Mouse (Mus musculus): Measurements from ENCODE around the gene Cdk9. TPM values are rescaled to one million over a fixed set of nuclear protein-coding genes. Genes with fewer than 3 reads are reported as not detected.

Gene Cdk9
- polyA plus RNA-seq, 1 experiment from 2014 or later = 112 TPM

- ATAC-seq (ENCODE audit: low FRiP score, low read depth) = no peak
- no peak overlapping the region for H3K27ac ChIP-seq
- no peaks in the 10 kb centered on the region for H3K9me3 ChIP-seq
- no peak overlapping the region for H3K4me3 ChIP-seq
- 87% methylated on average over 7 of the region's 7 CpGs for WGBS
- no peak overlapping the region for H3K9ac ChIP-seq
- no peak overlapping the region for H3K4me2 ChIP-seq (replicated peaks)
- H3K36me3 ChIP-seq = peaks cover 3% of the 10 kb centered on the region; the same call in 1 of the 2 replicates
- no peaks in the 10 kb centered on the region for H3K27me3 ChIP-seq
- peaks cover 7% of the 10 kb centered on the region for H3K4me1 ChIP-seq
These were observed 44.7 kb downstream of the Cdk9 start for GRCm38 (mm10) chr2:32668176-32668575.

- WGBS = 52% methylated on average over 11 of the region's 11 CpGs
- Histone ChIP-seq H3K27ac (no peak overlapping the region), H3K27me3 (no peaks in the 10 kb centered on the region), H3K9ac (no peak overlapping the region), H3K4me1 (peaks cover 7% of the 10 kb centered on the region), H3K36me3 (peaks cover 3% of the 10 kb centered on the region; the same call in 1 of the 2 replicates), H3K4me2 (replicated peaks) (no peak overlapping the region), H3K4me3 (no peak overlapping the region), H3K9me3 (no peaks in the 10 kb centered on the region)
- no peak for ATAC-seq (ENCODE audit: low FRiP score, low read depth)
These were observed 45.1 kb downstream of the Cdk9 start for GRCm38 (mm10) chr2:32667775-32668174.

- H3K9ac ChIP-seq = no peak overlapping the region
- H3K36me3 ChIP-seq = no peaks in the 10 kb centered on the region
- H3K27me3 ChIP-seq = no peaks in the 10 kb centered on the region
- H3K4me2 ChIP-seq (replicated peaks) = no peak overlapping the region
- no peaks in the 10 kb centered on the region for H3K9me3 ChIP-seq
- H3K27ac ChIP-seq = no peak overlapping the region
- no peak for ATAC-seq (ENCODE audit: low FRiP score, low read depth)
- peaks cover 14% of the 10 kb centered on the region for H3K4me1 ChIP-seq
- no peak overlapping the region for H3K4me3 ChIP-seq
- WGBS = 86% methylated on average over 6 of the region's 6 CpGs
These were observed 47.0 kb downstream of the Cdk9 start for GRCm38 (mm10) chr2:32665853-32666252.

- ATAC-seq (ENCODE audit: low FRiP score, low read depth) = no peak
- Histone ChIP-seq H3K4me3 (no peak overlapping the region), H3K27me3 (no peaks in the 10 kb centered on the region), H3K27ac (no peak overlapping the region), H3K9ac (no peak overlapping the region), H3K4me1 (peaks cover 14% of the 10 kb centered on the region), H3K9me3 (no peaks in the 10 kb centered on the region), H3K4me2 (replicated peaks) (no peak overlapping the region), H3K36me3 (no peaks in the 10 kb centered on the region)
- WGBS = 71% methylated on average over 8 of the region's 8 CpGs
These were observed 47.5 kb downstream of the Cdk9 start for GRCm38 (mm10) chr2:32665345-32665744.

- peak overlapping the region; percentile 35; the same call in 1 of the 2 replicates for H3K9ac ChIP-seq
- 64% methylated on average over 5 of the region's 5 CpGs for WGBS
- H3K27me3 ChIP-seq = no peaks in the 10 kb centered on the region
- H3K36me3 ChIP-seq = no peaks in the 10 kb centered on the region
- no peak overlapping the region for H3K4me3 ChIP-seq
- H3K4me2 ChIP-seq (replicated peaks) = no peak overlapping the region
- H3K9me3 ChIP-seq = no peaks in the 10 kb centered on the region
- no peak for ATAC-seq (ENCODE audit: low FRiP score, low read depth)
- H3K27ac ChIP-seq = peak overlapping the region; percentile 22; the same call in 1 of the 2 replicates
- peaks cover 14% of the 10 kb centered on the region for H3K4me1 ChIP-seq
These were observed 50.6 kb downstream of the Cdk9 start for GRCm38 (mm10) chr2:32662291-32662690.

GRCm38 (mm10) chr2:32661509-32662107 is 51.3 kb downstream of the Cdk9 start:
- no peak for ATAC-seq (ENCODE audit: low FRiP score, low read depth)
- peaks cover 14% of the 10 kb centered on the region for H3K4me1 ChIP-seq
- H3K27me3 ChIP-seq = no peaks in the 10 kb centered on the region
- H3K27ac ChIP-seq = peak overlapping the region; percentile 22; the same call in 1 of the 2 replicates
- no peak overlapping the region; the same call in 1 of the 2 replicates for H3K9ac ChIP-seq
- no peak overlapping the region for H3K4me2 ChIP-seq (replicated peaks)
- no peaks in the 10 kb centered on the region for H3K36me3 ChIP-seq
- no peak overlapping the region for H3K4me3 ChIP-seq
- WGBS = 52% methylated on average over 7 of the region's 7 CpGs
- H3K9me3 ChIP-seq = no peaks in the 10 kb centered on the region

- no peak for ATAC-seq (ENCODE audit: low FRiP score, low read depth)
- no peaks in the 10 kb centered on the region for H3K36me3 ChIP-seq
- no peak overlapping the region for H3K27ac ChIP-seq
- 89% methylated on average over 2 of the region's 2 CpGs for WGBS
- no peaks in the 10 kb centered on the region for H3K27me3 ChIP-seq
- no peak overlapping the region for H3K4me3 ChIP-seq
- no peaks in the 10 kb centered on the region for H3K9me3 ChIP-seq
- peaks cover 31% of the 10 kb centered on the region for H3K4me1 ChIP-seq
- no peak overlapping the region for H3K9ac ChIP-seq
- no peak overlapping the region for H3K4me2 ChIP-seq (replicated peaks)
These were observed 54.0 kb downstream of the Cdk9 start for GRCm38 (mm10) chr2:32658873-32659272.

GRCm38 (mm10) chr2:32655826-32656225 is 57.0 kb downstream of the Cdk9 start:
- Histone ChIP-seq H3K4me2 (replicated peaks) (no peak overlapping the region), H3K9me3 (no peaks in the 10 kb centered on the region), H3K27ac (peak overlapping the region; percentile 82), H3K27me3 (no peaks in the 10 kb centered on the region), H3K4me1 (peaks cover 30% of the 10 kb centered on the region), H3K36me3 (no peaks in the 10 kb centered on the region), H3K9ac (no peak overlapping the region), H3K4me3 (no peak overlapping the region)
- ATAC-seq (ENCODE audit: low FRiP score, low read depth) = peak; percentile 74
- 17% methylated on average over 12 of the region's 12 CpGs for WGBS

MicroRNA genes within 50 kb of the gene (microRNA counts, 519-probe panel; counts per million panel counts)
- not detected for microRNA mmu-miR-2861

Small RNAs within 50 kb of the gene (microRNA-seq; reads per million reads assigned to microRNA genes)
- gene Gm47291 = not detected
- not detected for gene Mir2861
- not detected for gene Mir3960
- not detected for gene Mir8093

Other genes starting within 250 kb of the Cdk9 start
- gene Fam102a, start 177.7 kb downstream of the Cdk9 start, polyA plus RNA-seq (2015; fragmentation: Nextera tagmentation; extraction: Ambion mirVana) = 10.4 and 10.9 TPM in 2 replicates
- 111 and 118 TPM in 2 replicates for gene Dpm2, start 142.2 kb downstream of the Cdk9 start, polyA plus RNA-seq (2015; fragmentation: Nextera tagmentation; extraction: Ambion mirVana)
- 1.8 and 2.5 TPM in 2 replicates for gene Pip5kl1, start 138.3 kb downstream of the Cdk9 start, polyA plus RNA-seq (2015; fragmentation: Nextera tagmentation; extraction: Ambion mirVana)
- gene 9430097D07Rik, start 137.4 kb downstream of the Cdk9 start, polyA plus RNA-seq (2015; fragmentation: Nextera tagmentation; extraction: Ambion mirVana) = 0.19 and 0.23 TPM in 2 replicates
- gene St6galnac4, start 126.0 kb downstream of the Cdk9 start, polyA plus RNA-seq (2015; fragmentation: Nextera tagmentation; extraction: Ambion mirVana) = 37.2 and 39.5 TPM in 2 replicates
- 29.5 and 29.7 TPM in 2 replicates for gene St6galnac6, start 113.4 kb downstream of the Cdk9 start, polyA plus RNA-seq (2015; fragmentation: Nextera tagmentation; extraction: Ambion mirVana)
- gene Ak1, start 91.3 kb downstream of the Cdk9 start, polyA plus RNA-seq (2015; fragmentation: Nextera tagmentation; extraction: Ambion mirVana) = 42.0 and 49.8 TPM in 2 replicates
- gene Eng, start 66.5 kb downstream of the Cdk9 start, polyA plus RNA-seq (2015; fragmentation: Nextera tagmentation; extraction: Ambion mirVana) = 43.5 and 45.6 TPM in 2 replicates
- gene Fpgs, start 8.9 kb downstream of the Cdk9 start, polyA plus RNA-seq (2015; fragmentation: Nextera tagmentation; extraction: Ambion mirVana) = 34.3 and 35.4 TPM in 2 replicates
- 21.2 and 22.9 TPM in 2 replicates for gene Sh2d3c, start 8.0 kb upstream of the Cdk9 start, polyA plus RNA-seq (2015; fragmentation: Nextera tagmentation; extraction: Ambion mirVana)
- gene 6330409D20Rik, start 27.9 kb upstream of the Cdk9 start, polyA plus RNA-seq (2015; fragmentation: Nextera tagmentation; extraction: Ambion mirVana) = 0.51 TPM in 1 of 2 replicates, not detected in the other
- 72.7 and 74.5 TPM in 2 replicates for gene Tor2a, start 44.2 kb upstream of the Cdk9 start, polyA plus RNA-seq (2015; fragmentation: Nextera tagmentation; extraction: Ambion mirVana)
- 0.37 and 0.61 TPM in 2 replicates for gene Ttc16, start 62.6 kb upstream of the Cdk9 start, polyA plus RNA-seq (2015; fragmentation: Nextera tagmentation; extraction: Ambion mirVana)
- gene Ptrh1, start 62.7 kb upstream of the Cdk9 start, polyA plus RNA-seq (2015; fragmentation: Nextera tagmentation; extraction: Ambion mirVana) = 5.2 and 6.7 TPM in 2 replicates
- gene Cfap157, start 71.4 kb upstream of the Cdk9 start, polyA plus RNA-seq (2015; fragmentation: Nextera tagmentation; extraction: Ambion mirVana) = 1.3 TPM in 2 replicates
- gene Stxbp1, start 134.2 kb upstream of the Cdk9 start, polyA plus RNA-seq (2015; fragmentation: Nextera tagmentation; extraction: Ambion mirVana) = 20.8 and 20.9 TPM in 2 replicates
- gene Fam129b, start 163.0 kb upstream of the Cdk9 start, polyA plus RNA-seq (2015; fragmentation: Nextera tagmentation; extraction: Ambion mirVana) = 48.5 and 55.8 TPM in 2 replicates
- gene Rpl12, start 248.5 kb upstream of the Cdk9 start, polyA plus RNA-seq (2015; fragmentation: Nextera tagmentation; extraction: Ambion mirVana) = 159 and 175 TPM in 2 replicates
- 13.9 and 14.1 TPM in 2 replicates for gene Lrsam1, start 248.5 kb upstream of the Cdk9 start, polyA plus RNA-seq (2015; fragmentation: Nextera tagmentation; extraction: Ambion mirVana)

Measured in limb, embryonic 13.5 days (tissue).